Mouse (Mus musculus) neutrophil, adult 5-6 weeks (primary cell): ENCODE data around the gene Klhl23. TPM values are rescaled to one million over a fixed set of nuclear protein-coding genes. Genes with fewer than 3 reads are reported as not detected.
A peak's percentile ranks its signal among the peaks of the same experiment; 100 is the strongest.
"Not testable (repeated sequence)": the region's sequence is repeated elsewhere in the genome, so short reads cannot be mapped to it uniquely, and the experiment has no call there.

Source experiments
- ATAC-seq: fragments of 151-379, 151-347 bp; 2 replicates; pipeline ENCODE4 v1.8.0; 2017; ENCODE audit warnings: mild to moderate bottlenecking, moderate TSS enrichment; ENCODE audit not compliant: insufficient number of reproducible peaks, poor library complexity, low FRiP score, severe bottlenecking; ENCODE audit errors: extremely low read depth
- total RNA-seq: library from RNA; stranded (forward); fragments of 200-1000 nt; gene quantifications from 2 replicates; pipeline ENCODE4 v1.2.3, GENCODE M21; 2017

Klhl23 gene
- total RNA-seq = not detected in 2 replicates

GRCm38 (mm10) chr2:69821711-69822110 is at the start of gene Klhl23:
Gene Klhl23, plus strand, starts transcription at chr2:69821944.
- no peak for ATAC-seq

- ATAC-seq = no peak
Measured at GRCm38 (mm10) chr2:69773331-69773730, 48.4 kb upstream of the Klhl23 start.

- 0 out of 2 replicates have a peak, but pooled peaks have one; percentile 3 for ATAC-seq
Measured at GRCm38 (mm10) chr2:69777985-69778835, 43.5 kb upstream of the Klhl23 start.

GRCm38 (mm10) chr2:69778836-69779177 is 42.9 kb upstream of the Klhl23 start:
- ATAC-seq = peak; percentile 76

- no peak for ATAC-seq
Measured at GRCm38 (mm10) chr2:69788974-69789373, 32.8 kb upstream of the Klhl23 start.

- ATAC-seq = peak; percentile 94
Measured at GRCm38 (mm10) chr2:69789429-69790069, 32.2 kb upstream of the Klhl23 start, which contains the start of the genes Ccdc173 and Phospho2. Gene Ccdc173, minus strand, starts transcription at chr2:69789575. Gene Phospho2, plus strand, starts transcription at chr2:69789623.

- peak; percentile 82 for ATAC-seq
Measured at GRCm38 (mm10) chr2:69790285-69790684, 31.5 kb upstream of the Klhl23 start.

GRCm38 (mm10) chr2:69790722-69791121 is 31.0 kb upstream of the Klhl23 start:
- ATAC-seq = no peak

GRCm38 (mm10) chr2:69802911-69803312 is 18.8 kb upstream of the Klhl23 start:
- peak; percentile 92 for ATAC-seq

- no peak for ATAC-seq
Measured at GRCm38 (mm10) chr2:69803756-69804155, 18.0 kb upstream of the Klhl23 start.

GRCm38 (mm10) chr2:69804663-69805062 is 17.1 kb upstream of the Klhl23 start:
- ATAC-seq = not testable (repeated sequence)

GRCm38 (mm10) chr2:69810169-69810568 is 11.6 kb upstream of the Klhl23 start:
- no peak for ATAC-seq

GRCm38 (mm10) chr2:69811349-69811748 is 10.4 kb upstream of the Klhl23 start:
- ATAC-seq = not testable (repeated sequence)

- no peak for ATAC-seq
Measured at GRCm38 (mm10) chr2:69816575-69816974, 5.2 kb upstream of the Klhl23 start.

- ATAC-seq = no peak
Measured at GRCm38 (mm10) chr2:69818350-69819085, 3.2 kb upstream of the Klhl23 start.

GRCm38 (mm10) chr2:69820201-69820600 is 1.5 kb upstream of the Klhl23 start:
- ATAC-seq = no peak

GRCm38 (mm10) chr2:69822361-69823128 is 801 bp downstream of the Klhl23 start:
- ATAC-seq = no peak

GRCm38 (mm10) chr2:69823129-69823677 is 1.5 kb downstream of the Klhl23 start:
- ATAC-seq = no peak
